In the genomic region with DNA sequence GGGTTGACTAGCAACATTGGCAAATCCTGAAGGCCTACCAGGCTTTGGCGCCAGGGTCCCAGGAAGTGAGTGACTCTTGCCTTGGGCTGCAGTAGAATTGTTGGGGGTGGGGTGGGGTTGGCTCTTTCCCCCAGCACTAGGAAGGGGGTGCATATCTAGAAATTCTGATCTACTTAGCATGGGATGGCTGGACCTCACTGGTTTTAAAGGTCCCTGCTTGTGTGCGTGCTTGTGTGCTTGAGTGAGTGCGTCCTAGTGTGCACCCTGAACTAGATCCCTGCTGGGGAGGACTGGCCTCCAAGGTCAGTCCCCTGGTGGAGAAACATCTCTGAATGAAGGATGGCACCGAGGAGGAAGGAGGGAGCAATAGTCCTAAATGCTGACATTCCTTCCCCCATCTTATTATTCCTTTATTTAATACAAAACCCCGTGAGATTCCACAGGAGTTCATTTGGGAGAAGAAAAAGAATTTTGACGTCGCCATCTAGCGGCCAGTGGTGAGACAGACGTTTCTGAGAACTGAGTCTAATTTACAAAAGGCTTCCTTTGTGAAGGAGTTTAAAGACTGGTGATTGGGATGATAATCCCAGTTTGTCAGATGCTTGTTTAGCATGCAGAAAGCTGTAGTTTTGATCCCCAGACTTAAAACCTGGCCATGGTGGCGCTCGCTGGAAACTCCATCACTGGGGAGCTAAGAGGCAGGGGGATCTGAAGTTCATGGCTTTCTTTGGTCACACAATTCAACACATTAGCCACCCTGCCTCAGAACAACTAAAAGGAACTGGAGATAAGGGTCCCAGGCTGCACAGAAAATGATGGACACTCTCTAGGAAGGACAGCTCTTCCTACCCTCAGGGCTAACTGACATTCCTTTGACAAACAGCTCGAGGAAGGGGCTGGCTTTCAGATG, we compare ENCODE assay signal across 8 mouse cellular contexts. TPM values are rescaled to one million over a fixed set of nuclear protein-coding genes. Genes with fewer than 3 reads are reported as not detected.
DNase-seq lines count a peak whose midpoint lies in the region; ATAC-seq and TF ChIP-seq lines count a peak whose summit lies in the region.
"Not testable (repeated sequence)": the region's sequence is repeated elsewhere in the genome, so short reads cannot be mapped to it uniquely, and the experiment has no call there.
"Had no signal": no experiment of that assay in that cellular context is flagged by ENCODE, and none has a peak within 500 bp of the region (broad histone marks: within the 10 kb centered on the region; RNA-seq: fewer than 3 reads in every experiment).

No protein-coding gene starts in this region.

- H3K4me1 ChIP-seq in embryonic facial prominence, embryonic 14.5 days (ENCODE audit: control insufficient read depth, insufficient read depth, low read length); hindbrain, postnatal 0 days (ENCODE audit: insufficient read depth, low read length); neural tube, embryonic 12.5 days: not testable (repeated sequence)

- H3K27me3 ChIP-seq in embryonic facial prominence, embryonic 14.5 days (replicated peaks; ENCODE audit: control insufficient read depth, insufficient read depth, low read length); hindbrain, postnatal 0 days (ENCODE audit: insufficient read depth, low read length); neural tube, embryonic 12.5 days (replicated peaks): not testable (repeated sequence)

- H3K9me3 ChIP-seq in embryonic facial prominence, embryonic 14.5 days (ENCODE audit: control insufficient read depth, low read length); hindbrain, postnatal 0 days (ENCODE audit: low read length); neural tube, embryonic 12.5 days: not testable (repeated sequence)

- not testable (repeated sequence) for H3K36me3 ChIP-seq in embryonic facial prominence, embryonic 14.5 days (ENCODE audit: control insufficient read depth, insufficient read depth, low read length); hindbrain, postnatal 0 days (ENCODE audit: insufficient read depth, low read length); neural tube, embryonic 12.5 days

- H3K4me3 ChIP-seq in embryonic facial prominence, embryonic 14.5 days (ENCODE audit: low read depth, low read length); hindbrain, postnatal 0 days (ENCODE audit: low read length); neural tube, embryonic 12.5 days: not testable (repeated sequence)

- WGBS in embryonic facial prominence, embryonic 14.5 days = 33% methylated on average over 3 of the region's 12 CpGs
- WGBS in hindbrain, postnatal 0 days = 16% methylated on average over 7 of the region's 12 CpGs
- 27% methylated on average over 10 of the region's 12 CpGs for WGBS in neural tube, embryonic 12.5 days

- not testable (repeated sequence) for H3K27ac ChIP-seq in embryonic facial prominence, embryonic 14.5 days (replicated peaks; ENCODE audit: low read depth, low read length); hindbrain, postnatal 0 days; neural tube, embryonic 12.5 days

- H3K4me2 ChIP-seq in embryonic facial prominence, embryonic 14.5 days (ENCODE audit: low read depth, low read length); hindbrain, postnatal 0 days (ENCODE audit: low read depth, low read length); neural tube, embryonic 12.5 days (replicated peaks): not testable (repeated sequence)

- not testable (repeated sequence) for TF ChIP-seq CTCF in hindbrain, postnatal 0 days (IDR thresholded peaks at IDR 0.05; ENCODE audit: low read depth)

- not testable (repeated sequence) for H3K9ac ChIP-seq in embryonic facial prominence, embryonic 14.5 days (ENCODE audit: low read depth, low read length); hindbrain, postnatal 0 days (replicated peaks; ENCODE audit: low read length); neural tube, embryonic 12.5 days

- ATAC-seq in embryonic facial prominence, embryonic 14.5 days (ENCODE audit: low read depth) = not testable (repeated sequence)
- ATAC-seq in granulocyte monocyte progenitor cell, adult 5-6 weeks (replicated peaks; ENCODE audit: poor library complexity, severe bottlenecking) = peak; percentile 68
- peak; percentile 81 for ATAC-seq in hindbrain, postnatal 0 days
- peak; percentile 86 for ATAC-seq in neural tube, embryonic 12.5 days (ENCODE audit: low FRiP score, low read depth)

- DNase-seq in ZHBTc4 (ENCODE audit: low read depth, low spot score) = peak; percentile 59
- DNase-seq in embryonic facial prominence, embryonic 14.5 days (ENCODE audit: low spot score) = peak; percentile 0
- peak; percentile 1 for DNase-seq in hindbrain, postnatal 0 days (ENCODE audit: low spot score)
- peak; percentile 4 to 6 for DNase-seq in layer of hippocampus, postnatal 36 days
- peak; percentile 5 to 18 for DNase-seq in lung, postnatal 4 days

RNA-seq across cellular contexts. Expression of gene Gm21119, which starts 26.2 kb away (rescaled TPM):
- not detected in 2 replicates for polyA plus RNA-seq in embryonic facial prominence, embryonic 14.5 days (2014; fragmentation: Nextera tagmentation; extraction: Ambion mirVana)
- not detected in 2 replicates for total RNA-seq in granulocyte monocyte progenitor cell, adult 5-6 weeks (2014; fragmentation: Nextera tagmentation)
- not detected in 2 replicates for total RNA-seq in granulocyte monocyte progenitor cell, adult 5-6 weeks (2017)
- total RNA-seq in hindbrain, postnatal 0 days (2014; rRNA removed) = 0.21 and 0.22 TPM in 2 replicates
- 0.18 and 0.19 TPM in 2 replicates for polyA plus RNA-seq in hindbrain, postnatal 0 days (2015; fragmentation: Nextera tagmentation; extraction: Ambion mirVana)
- total RNA-seq in layer of hippocampus, postnatal 36 days (2021) = 1 to 10 TPM in 1 of 2 experiments, under 1 TPM in 1; 0.67 to 1.0 TPM
- 0.10 and 0.14 TPM in 2 replicates for polyA plus RNA-seq in neural tube, embryonic 12.5 days (2016; fragmentation: Nextera tagmentation; extraction: Ambion mirVana)
- polyA plus RNA-seq: liver, embryonic 16.5 days had no signal

Comparison
In these comparisons a context has a peak if more than half of its experiments do, and no peak if none do; other contexts are left out.
1. DNase-seq: peak in every context shown above with its lines; median percentile 59 in ZHBTc4; 12 in lung, postnatal 4 days; 5 in layer of hippocampus, postnatal 36 days; 1 in hindbrain, postnatal 0 days; 0 in embryonic facial prominence, embryonic 14.5 days.